Mouse (Mus musculus) fibroblast of lung, adult 2 months (primary cell): Measurements from ENCODE around the gene Ltbp4.

Source experiments
- DNase-seq: peaks from one replicate; pipeline ENCODE4 v3.0.0-alpha.2; 2011; ENCODE audit warnings: low read depth

Ltbp4 gene

DNA sequence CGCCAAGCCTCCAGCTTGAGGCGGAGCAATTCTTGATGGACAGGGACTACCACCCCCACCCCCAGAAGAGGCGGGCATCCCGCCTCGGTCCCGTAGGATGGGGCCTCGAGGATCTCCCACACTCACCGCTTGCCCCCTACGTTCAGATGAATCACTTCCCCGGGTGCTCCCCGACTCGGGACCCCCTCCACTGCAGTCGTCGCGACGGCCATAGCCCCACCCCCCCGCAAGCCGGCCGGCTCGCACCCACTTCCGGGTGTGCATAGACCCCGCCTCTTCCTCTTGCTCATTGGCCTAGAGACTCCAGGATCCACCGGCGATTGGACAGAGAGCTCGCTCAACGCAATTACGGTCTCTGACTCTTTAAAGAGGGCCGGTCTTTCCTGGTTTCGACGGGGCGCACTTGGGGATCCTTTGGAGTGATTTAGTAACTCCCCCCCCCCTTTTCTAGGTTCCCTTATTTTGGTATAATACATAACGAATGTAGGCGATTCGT, 18.3 kb upstream of the Ltbp4 start, which contains the start of gene Shkbp1:
Gene Shkbp1, minus strand, starts transcription at position 275 of the 496 bp plus-strand sequence.
- peak; percentile 65 for DNase-seq

- DNase-seq, result no peak
These were observed 17.8 kb upstream of the Ltbp4 start for GRCm38 (mm10) chr7:27355261-27355660.

GRCm38 (mm10) chr7:27354783-27355182, 17.3 kb upstream of the Ltbp4 start:
- no peak for DNase-seq

DNA sequence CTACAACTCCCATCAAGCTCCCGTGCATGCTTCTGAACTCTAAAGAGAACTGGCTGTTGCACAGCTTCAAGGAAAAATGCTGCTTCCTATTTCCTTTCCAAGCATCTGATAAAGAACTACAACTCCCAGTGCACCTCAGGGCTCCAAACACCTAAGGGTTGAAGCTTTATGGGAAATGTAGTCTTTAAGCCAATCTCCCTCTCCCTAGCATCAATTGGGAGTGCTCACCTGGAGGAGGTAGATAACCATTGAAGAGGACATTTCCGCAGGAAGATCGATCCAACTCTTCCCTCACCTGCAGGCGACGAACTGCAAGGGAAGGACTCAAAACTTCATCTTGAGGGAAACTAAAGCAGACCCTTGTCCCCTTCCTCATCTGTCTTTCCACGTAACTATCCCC, 16.7 kb upstream of the Ltbp4 start:
- DNase-seq, result no peak

- no peak for DNase-seq
These were observed 8.0 kb upstream of the Ltbp4 start for GRCm38 (mm10) chr7:27345444-27345843.

DNA sequence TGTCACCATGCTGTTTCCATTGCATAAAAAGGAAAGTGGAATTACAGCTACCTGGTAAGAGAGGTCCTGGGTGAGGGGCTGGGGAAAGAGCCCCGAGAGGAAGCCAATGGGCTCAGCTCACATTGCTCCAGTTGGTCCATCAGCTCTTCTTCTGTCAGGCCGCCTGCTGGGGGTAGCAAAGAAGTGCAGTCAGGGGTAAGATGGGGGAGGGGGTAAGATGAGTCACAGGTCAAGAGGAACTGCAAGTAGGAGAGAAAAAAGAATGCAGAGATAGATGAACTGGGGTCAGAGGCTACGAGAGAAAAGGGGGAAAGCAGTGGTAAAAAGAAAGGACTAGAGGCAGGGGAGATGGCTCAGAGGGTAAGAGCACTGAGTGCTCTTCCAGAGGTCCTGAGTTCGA, 5.1 kb upstream of the Ltbp4 start:
- no peak for DNase-seq

DNA sequence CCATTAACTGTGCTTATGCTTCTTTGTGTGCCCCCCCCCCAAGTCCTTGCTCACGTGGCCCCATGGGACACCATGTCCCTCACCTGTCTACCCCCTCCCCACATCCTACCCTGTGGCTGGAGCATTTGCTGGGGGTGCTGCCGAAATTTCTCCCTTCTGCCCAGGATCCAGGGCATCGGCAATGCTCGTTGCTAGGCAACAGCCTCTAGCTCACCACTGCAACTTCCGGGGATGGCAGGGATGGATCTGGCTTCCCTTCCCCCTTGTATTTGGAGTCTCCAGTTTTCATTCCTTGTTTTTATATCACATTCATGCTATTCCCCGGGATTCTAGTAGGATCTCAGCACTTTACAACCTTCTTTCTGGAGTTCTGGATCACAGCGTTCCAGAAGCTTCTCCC, 2.0 kb upstream of the Ltbp4 start:
- DNase-seq, result no peak

DNA sequence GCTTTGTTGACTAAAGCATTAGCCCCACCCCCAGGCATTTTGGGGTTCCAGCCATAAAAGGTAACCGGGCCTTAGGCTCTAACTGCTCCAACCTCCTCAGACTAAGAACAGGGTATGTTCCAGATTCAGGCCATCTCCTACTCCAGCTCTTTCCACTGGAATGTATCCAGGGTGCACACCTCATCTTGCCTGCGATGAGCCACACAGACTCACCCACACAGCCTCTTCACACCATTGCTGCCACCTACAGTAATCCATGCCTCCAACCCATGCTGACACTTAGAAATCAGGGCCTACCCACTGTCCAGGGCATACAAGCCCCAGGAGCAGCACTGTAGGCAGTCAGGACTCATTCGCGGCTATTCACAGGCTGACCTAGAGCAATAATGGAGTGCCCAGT, 1.6 kb upstream of the Ltbp4 start:
- no peak for DNase-seq

- no peak for DNase-seq
These were observed 1.3 kb downstream of the Ltbp4 start for GRCm38 (mm10) chr7:27335928-27336823.

DNA sequence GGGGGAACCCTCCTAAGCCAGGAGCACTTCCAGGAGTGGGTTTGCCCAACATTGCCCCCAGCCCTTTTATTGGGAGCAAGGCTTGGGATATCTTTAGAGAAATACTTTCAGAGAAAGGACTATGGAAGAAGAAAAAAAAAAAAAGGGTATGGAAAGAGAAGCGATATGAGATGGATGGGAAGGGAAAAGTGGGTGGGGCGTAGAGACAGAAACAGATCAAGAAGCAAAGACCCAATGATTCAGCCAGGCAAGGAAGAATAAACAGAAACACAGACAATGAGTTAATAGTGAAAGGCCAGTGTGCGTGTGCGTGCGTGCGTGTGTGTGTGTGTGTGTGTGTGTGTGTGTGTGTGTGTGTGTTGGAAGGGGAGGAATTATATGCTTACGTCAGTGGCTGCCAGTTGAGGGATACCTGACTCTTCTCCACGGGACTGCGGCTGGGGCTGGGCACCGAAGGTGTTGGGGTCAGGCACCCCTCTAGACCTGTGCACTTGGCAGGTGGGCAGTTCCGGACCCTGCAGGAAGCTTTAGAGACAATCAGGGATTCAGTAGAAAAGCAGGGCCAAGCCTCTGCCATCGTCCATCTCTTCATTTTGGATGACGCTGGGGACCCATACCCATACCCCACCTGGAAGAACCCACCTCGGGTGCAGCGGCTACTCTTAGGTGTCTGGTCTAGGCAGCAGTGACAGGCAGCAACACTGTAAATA, 2.3 kb downstream of the Ltbp4 start:
- no peak for DNase-seq

DNA sequence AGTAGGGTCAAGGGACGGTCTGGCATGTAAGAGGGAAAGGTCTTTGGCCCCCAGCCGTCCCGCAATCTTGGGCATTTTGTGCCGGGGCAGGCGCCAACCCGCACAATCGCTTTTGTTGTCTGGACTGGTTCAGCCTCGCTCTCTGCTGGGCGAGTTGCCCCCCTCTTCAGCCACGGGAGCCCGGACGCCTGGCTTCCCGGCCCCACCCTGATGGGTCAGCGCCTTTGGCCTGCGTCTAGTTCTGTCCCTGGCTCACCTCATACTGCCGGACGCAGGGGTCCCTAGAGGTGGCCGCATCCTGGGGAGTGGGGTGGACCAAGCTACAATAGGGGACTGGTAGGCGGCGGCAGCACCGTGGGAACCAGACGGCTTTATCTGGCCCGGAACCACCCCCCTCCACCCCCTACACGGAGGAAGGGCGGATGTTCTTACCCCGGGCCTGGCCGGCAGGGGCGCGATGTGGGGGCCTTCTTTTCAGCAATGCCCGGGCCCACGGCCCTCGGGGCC, 3.0 kb downstream of the Ltbp4 start:
- no peak for DNase-seq

GRCm38 (mm10) chr7:27333316-27333941, 4.1 kb downstream of the Ltbp4 start:
- DNase-seq, result no peak

GRCm38 (mm10) chr7:27332353-27333199, 4.9 kb downstream of the Ltbp4 start:
- no peak for DNase-seq

DNA sequence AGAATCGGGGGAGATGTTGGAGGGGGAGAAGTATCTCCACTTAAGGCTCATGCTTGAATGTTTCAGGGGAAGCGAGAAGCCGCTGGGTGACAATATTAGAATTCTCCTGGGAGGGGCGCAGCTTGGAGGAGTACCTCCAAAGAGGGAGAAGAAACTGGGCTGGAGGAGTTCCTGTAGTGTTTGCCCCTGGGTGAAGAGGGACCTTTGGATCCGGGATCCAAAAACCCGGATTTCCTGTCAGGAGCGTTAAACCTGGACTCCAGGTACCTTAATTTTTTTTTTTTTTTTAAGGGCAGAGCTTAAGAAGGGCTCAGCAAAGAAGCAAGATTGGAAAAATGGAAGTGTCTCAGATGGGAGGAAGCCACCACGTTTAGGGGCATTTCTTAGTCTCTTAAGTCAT, 5.6 kb downstream of the Ltbp4 start:
- no peak for DNase-seq

DNA sequence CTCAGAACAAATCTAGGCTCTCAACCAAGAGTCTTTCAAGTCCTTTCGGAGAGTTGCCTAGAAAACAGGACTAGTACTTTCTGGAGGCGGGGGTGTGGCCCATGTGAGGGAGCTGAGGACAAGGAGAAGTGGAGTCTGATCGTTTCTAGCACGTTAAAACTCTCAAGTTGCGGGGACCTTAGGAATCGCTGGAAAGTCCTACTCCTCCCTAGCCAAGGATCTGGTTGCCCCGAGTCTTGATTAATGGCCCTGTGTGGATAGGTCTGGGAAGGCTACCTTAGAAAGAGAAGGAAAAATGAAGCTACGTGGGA, 6.0 kb downstream of the Ltbp4 start:
- no peak for DNase-seq

- peak; percentile 74 for DNase-seq
These were observed 6.6 kb downstream of the Ltbp4 start for GRCm38 (mm10) chr7:27330709-27331540.

GRCm38 (mm10) chr7:27329981-27330380, 7.5 kb downstream of the Ltbp4 start:
- no peak for DNase-seq

DNA sequence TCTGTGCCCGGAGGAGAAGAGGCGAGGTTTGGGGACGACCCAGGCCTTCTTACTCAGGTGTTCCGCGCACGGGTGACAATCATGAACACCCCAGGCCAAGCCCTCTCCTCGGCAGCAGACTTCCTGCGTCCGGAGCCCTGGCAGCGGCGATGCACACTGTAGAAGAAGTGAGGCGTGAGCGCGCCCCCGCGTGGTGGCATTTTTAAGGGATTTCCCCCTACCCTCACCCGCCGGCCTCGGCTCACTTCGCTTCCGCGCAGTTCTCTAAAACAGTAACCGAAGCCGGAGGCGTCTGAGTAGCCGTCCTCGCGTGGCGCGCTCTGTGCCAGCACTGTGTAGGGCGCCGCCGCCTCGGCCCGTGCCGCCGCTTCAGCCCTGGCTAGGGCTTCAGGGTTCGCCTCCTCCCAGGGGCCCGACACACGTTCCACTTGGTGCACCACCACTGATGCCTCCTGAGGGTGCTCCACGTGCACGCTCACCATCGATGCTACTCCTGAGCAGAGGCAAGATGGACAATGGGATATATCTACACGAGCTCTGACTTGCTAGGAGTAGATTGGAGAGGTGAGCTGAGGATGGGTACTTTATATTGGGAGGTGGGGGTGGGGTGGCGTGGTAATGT, 8.1 kb downstream of the Ltbp4 start:
- no peak for DNase-seq

GRCm38 (mm10) chr7:27328648-27329047, 8.8 kb downstream of the Ltbp4 start:
- no peak for DNase-seq

GRCm38 (mm10) chr7:27328161-27328560, 9.3 kb downstream of the Ltbp4 start:
- DNase-seq, result no peak
